Mouse (Mus musculus) erythroblast, embryonic 14.5 days (primary cell): ENCODE measurements at regions not wholly inside any gene's neighbourhood (a gene's known extent, or its start where the extent isn't known, plus 50 kb on each side); places are given as distances from the start of the nearest gene placed in this dataset.

Experiments
- H3K27me3 ChIP-seq: 2 replicates; pipeline ENCODE4 v1.6.1; 2012; ENCODE audit warnings: inconsistent platforms; ENCODE audit not compliant: control insufficient read depth
- H3K36me3 ChIP-seq: 2 replicates; pipeline ENCODE4 v1.6.1; 2012; ENCODE audit warnings: mild to moderate bottlenecking, inconsistent platforms; ENCODE audit not compliant: control insufficient read depth
- H3K4me1 ChIP-seq: 2 replicates; pipeline ENCODE4 v1.6.1; 2012; ENCODE audit warnings: inconsistent platforms; ENCODE audit not compliant: control insufficient read depth
- H3K4me3 ChIP-seq: replicated peaks from 2 replicates; pipeline ENCODE3; 2012; ENCODE audit warnings: moderate library complexity, mild to moderate bottlenecking, inconsistent platforms
- H3K9me3 ChIP-seq: 2 replicates; pipeline ENCODE4 v1.6.1; 2012; ENCODE audit warnings: low read length, inconsistent platforms, mixed read lengths; ENCODE audit not compliant: control insufficient read depth
- GATA1 ChIP-seq: IDR thresholded peaks from 2 replicates; pipeline ENCODE4 v1.6.1; 2012; ENCODE audit warnings: low read length, inconsistent platforms, mixed read lengths
- TAL1 ChIP-seq: IDR thresholded peaks from 3 replicates; pipeline ENCODE4 v1.6.1; 2012; ENCODE audit warnings: low read length, inconsistent platforms, mixed read lengths

DNA sequence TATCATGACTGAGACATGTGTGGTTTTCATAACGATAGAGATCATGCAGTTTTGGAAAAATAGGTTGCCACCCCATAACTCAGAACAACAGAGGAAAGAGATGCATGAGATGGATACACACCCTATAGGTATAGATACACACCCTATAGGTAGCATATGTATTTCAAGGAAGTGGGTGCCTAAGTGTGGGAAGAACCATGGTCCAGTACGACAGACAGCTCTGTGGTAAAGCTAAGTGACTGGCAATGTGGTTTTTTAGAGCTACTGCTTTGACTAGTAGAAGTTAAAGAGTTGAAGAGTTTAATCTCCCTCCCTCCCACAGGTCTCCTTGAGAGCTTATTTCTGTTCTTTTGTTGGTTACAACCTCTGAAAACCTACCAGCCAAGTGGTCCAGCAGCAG, 60.2 kb upstream of the Clint1 start:
- Histone ChIP-seq H3K9me3 (peaks cover 2% of the 10 kb centered on the region; the same call in 1 of the 2 replicates), H3K4me1 (peaks cover 15% of the 10 kb centered on the region), H3K36me3 (no peaks in the 10 kb centered on the region), H3K4me3 (no peak overlapping the region), H3K27me3 (peaks cover 4% of the 10 kb centered on the region; the same call in 1 of the 2 replicates)
- TF ChIP-seq GATA1 (no peak), TAL1 (no peak)

DNA sequence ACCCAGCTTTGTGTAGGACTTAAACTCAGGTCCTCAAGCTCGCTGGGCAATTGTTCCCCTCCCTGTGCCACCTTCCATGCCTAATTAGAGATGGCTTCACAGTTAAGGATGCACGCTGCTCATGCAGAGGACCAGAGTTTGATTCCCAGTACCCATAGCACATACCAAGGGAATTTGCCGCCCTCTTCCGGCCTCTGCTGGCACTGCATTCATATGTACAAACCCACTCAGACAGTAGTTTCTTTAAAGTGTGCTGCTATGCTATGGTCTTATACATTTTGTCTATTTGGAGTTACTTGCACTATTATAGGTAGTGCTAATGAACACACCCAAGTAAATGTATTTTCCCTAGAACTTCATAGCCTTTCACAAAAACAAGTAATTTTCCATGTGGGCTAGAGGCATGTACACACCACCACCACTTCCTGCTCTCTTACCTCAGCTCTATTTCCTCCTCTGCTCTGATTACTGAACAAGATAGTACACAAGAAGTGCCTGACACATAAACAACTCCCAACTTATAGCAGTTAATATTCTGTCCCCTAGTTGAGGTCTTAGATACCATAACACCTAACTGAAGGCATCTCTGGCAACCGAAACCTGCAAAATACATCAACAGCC, 57.4 kb upstream of the Clint1 start:
- Histone ChIP-seq H3K4me3 (no peak overlapping the region), H3K4me1 (peaks cover 25% of the 10 kb centered on the region), H3K9me3 (peaks cover 2% of the 10 kb centered on the region; the same call in 1 of the 2 replicates), H3K27me3 (0 out of 2 replicates have a peak, but pooled peaks cover 2% of the 10 kb centered on the region), H3K36me3 (no peaks in the 10 kb centered on the region)
- TF ChIP-seq GATA1 (no peak), TAL1 (no peak)

DNA sequence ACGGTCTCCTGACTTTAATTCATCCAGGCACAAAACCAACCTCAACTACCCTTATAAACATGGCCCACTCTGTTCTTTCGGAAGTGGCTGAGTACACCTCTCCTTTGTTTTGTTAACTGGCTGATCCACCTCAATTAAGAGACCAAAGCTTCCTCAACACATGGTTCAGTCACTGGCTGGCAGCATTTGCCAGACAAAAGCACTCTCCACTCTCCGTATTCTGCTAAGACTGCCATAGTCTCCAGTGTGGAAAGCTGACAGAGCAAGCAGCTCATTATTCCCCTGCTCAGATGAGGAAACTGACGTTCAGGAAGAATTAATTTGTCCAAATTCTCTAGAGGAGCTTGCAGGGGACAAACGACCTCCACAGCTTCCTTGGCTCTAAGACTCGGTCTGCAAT, 56.5 kb upstream of the Clint1 start:
- Histone ChIP-seq H3K36me3 (no peaks in the 10 kb centered on the region), H3K4me3 (no peak overlapping the region), H3K27me3 (no peaks in the 10 kb centered on the region), H3K4me1 (peaks cover 34% of the 10 kb centered on the region), H3K9me3 (peaks cover 2% of the 10 kb centered on the region; the same call in 1 of the 2 replicates)
- TF ChIP-seq TAL1 (no peak), GATA1 (no peak)

DNA sequence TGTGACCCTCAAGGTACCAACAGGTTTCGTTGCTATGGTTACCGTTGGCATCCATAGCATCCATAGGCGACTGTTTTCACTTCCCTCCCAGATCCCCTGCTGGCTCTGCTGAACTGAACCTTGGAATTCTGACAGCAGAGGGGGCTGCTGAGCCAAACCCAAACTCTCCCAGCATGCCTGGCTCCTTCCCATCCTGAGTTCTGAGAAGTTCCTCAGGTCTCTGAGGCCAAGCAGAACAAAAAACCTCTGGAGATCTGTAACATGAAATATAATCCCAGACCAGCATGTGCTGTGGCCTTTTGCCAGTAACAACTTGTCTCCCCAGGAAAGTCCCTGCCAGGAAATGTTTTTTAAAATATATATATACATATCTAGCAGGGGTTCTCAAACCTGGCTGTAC, 56.1 kb upstream of the Clint1 start:
- TF ChIP-seq TAL1 (no peak), GATA1 (no peak)
- peaks cover 2% of the 10 kb centered on the region; the same call in 1 of the 2 replicates for H3K9me3 ChIP-seq

DNA sequence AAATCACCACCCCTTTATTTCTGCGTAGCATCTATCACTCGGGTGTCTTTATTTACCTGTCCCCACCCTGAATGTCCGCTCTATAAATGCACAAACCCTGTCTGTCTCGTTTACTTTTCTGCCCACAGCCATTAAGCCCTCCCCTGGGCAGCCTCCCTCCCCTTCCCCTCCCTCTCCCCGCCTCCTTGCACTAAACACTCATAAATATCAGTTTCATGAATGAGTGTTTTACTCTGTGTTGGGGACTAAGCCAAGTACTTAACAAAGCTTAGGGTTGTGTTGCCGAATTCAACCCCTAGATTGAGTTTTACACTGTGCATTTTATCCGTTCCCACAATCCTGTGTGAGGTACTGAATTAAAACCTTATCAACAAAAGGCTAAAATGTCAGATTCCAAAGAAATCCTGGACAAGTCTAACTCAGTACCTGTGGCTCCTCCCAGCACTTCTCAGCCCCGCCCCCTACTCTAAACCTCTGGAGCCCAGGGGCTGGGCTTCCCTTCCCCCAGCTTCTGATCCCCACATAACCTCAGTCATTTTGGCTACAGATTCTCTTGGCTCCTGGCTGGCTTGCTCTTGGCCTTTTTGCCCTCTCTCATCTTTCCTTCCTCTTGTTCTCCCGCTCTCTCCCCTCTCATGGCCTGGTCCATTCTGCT, 52.0 kb upstream of the Clint1 start:
- Histone ChIP-seq H3K36me3 (no peaks in the 10 kb centered on the region; the same call in 1 of the 2 replicates), H3K4me1 (peaks cover 67% of the 10 kb centered on the region), H3K9me3 (no peaks in the 10 kb centered on the region), H3K4me3 (no peak overlapping the region), H3K27me3 (no peaks in the 10 kb centered on the region)
- TF ChIP-seq GATA1 (no peak), TAL1 (no peak)

More for the DNA sequence above, 56.1 kb upstream of the Clint1 start:
- peaks cover 38% of the 10 kb centered on the region for H3K4me1 ChIP-seq
- H3K36me3 ChIP-seq: no peaks in the 10 kb centered on the region
- no peaks in the 10 kb centered on the region for H3K27me3 ChIP-seq
- H3K4me3 ChIP-seq: no peak overlapping the region
